Mouse (Mus musculus) intestine, embryonic 14.5 days (tissue): Measurements from ENCODE around the gene Tnfrsf14. TPM values are rescaled to one million over a fixed set of nuclear protein-coding genes. Genes with fewer than 3 reads are reported as not detected.

Source experiments
- ATAC-seq: fragments of 200-750 bp; cut with Nextera tagmentation; replicated peaks from 2 replicates; pipeline ENCODE4 v1.8.0; 2017; ENCODE audit warnings: low read depth, moderate number of reproducible peaks, moderate TSS enrichment, moderate library complexity; ENCODE audit not compliant: low FRiP score, low TSS enrichment
- DNase-seq: peaks from one replicate; pipeline ENCODE4 v3.0.0-alpha.2; 2018; ENCODE audit warnings: low spot score
- H3K27ac ChIP-seq: fragments of 300-500 bp; sonication (generic); 2 replicates; pipeline ENCODE4 v1.5.1; 2014; ENCODE audit warnings: low read depth, mild to moderate bottlenecking, control low read depth
- H3K27me3 ChIP-seq: fragments of 300-500 bp; sonication (generic); replicated peaks from 2 replicates; pipeline ENCODE4 v1.6.1; 2014; ENCODE audit warnings: low read length, control low read depth; ENCODE audit not compliant: control insufficient read depth, insufficient read depth
- H3K36me3 ChIP-seq: fragments of 300-500 bp; sonication (generic); 2 replicates; pipeline ENCODE4 v1.6.1; 2014; ENCODE audit warnings: low read length, control low read depth; ENCODE audit not compliant: control insufficient read depth, insufficient read depth
- H3K4me1 ChIP-seq: fragments of 300-500 bp; sonication (generic); replicated peaks from 2 replicates; pipeline ENCODE4 v1.6.1; 2014; ENCODE audit warnings: low read length, control low read depth, mixed read lengths; ENCODE audit not compliant: control insufficient read depth, insufficient read depth
- H3K4me2 ChIP-seq: fragments of 300-500 bp; sonication (generic); 2 replicates; pipeline ENCODE4 v1.6.1; 2014; ENCODE audit warnings: low read length
- H3K4me3 ChIP-seq: fragments of 300-500 bp; sonication (generic); 2 replicates; pipeline ENCODE4 v1.5.1; 2014; ENCODE audit warnings: low read depth, low read length, control low read depth, mixed read lengths
- H3K9ac ChIP-seq: fragments of 300-500 bp; sonication (generic); 2 replicates; pipeline ENCODE4 v1.6.1; 2014; ENCODE audit warnings: mild to moderate bottlenecking, low read length
- H3K9me3 ChIP-seq: fragments of 300-500 bp; sonication (generic); 2 replicates; pipeline ENCODE4 v1.6.1; 2016; ENCODE audit warnings: low read length, control low read depth; ENCODE audit not compliant: control insufficient read depth
- WGBS: fragments of 180-500 bp; shearing (Covaris S2); extraction: QIAGEN DNeasy Blood & Tissue Kit; methylation state at CpG from one replicate; pipeline ENCODE4 v1.1.7; 2014; 5-methylcytosine and 5-hydroxymethylcytosine counted together
- polyA plus RNA-seq: library from polyadenylated mRNA; unstranded; fragments of >200 nt; fragmentation: Nextera tagmentation; extraction: Ambion mirVana; gene quantifications from 2 replicates; pipeline ENCODE4 v1.2.1, GENCODE M21; 2014

Gene Tnfrsf14
- polyA plus RNA-seq, 1 experiment from 2014 or later: 1.5 TPM

DNA sequence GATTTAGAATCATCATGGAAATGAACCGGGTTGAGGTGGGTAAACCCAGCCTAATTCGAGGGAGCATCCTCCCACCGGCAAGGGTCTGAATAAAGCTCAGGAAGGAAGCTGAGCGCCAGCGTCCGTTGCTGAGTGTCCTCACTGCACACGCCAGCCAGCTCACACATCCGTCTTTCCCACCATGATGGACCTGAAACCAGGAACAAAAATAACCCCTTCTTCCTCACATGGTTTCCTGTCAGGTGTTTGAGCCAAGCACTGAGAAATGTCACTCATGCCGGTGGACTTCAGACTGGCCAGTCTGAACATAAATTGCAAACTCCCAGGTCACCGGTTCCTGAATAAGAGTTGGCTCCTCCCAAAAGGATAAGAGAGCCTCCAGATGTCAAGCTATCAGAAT, 13.1 kb downstream of the Tnfrsf14 start:
- no peak overlapping the region for H3K4me3 ChIP-seq
- peaks cover 12% of the 10 kb centered on the region for H3K4me1 ChIP-seq
- H3K27me3 ChIP-seq: no peaks in the 10 kb centered on the region
- 79% methylated on average over 10 of the region's 10 CpGs for WGBS
- DNase-seq (no peak), ATAC-seq (no peak)
- H3K36me3 ChIP-seq: no peaks in the 10 kb centered on the region
- no peak overlapping the region for H3K9ac ChIP-seq
- no peaks in the 10 kb centered on the region for H3K9me3 ChIP-seq
- H3K4me2 ChIP-seq: no peak overlapping the region
- H3K27ac ChIP-seq: no peak overlapping the region

- 62% methylated on average over 3 of the region's 3 CpGs for WGBS
- peak; percentile 71; the same call in 1 of the 2 replicates for ATAC-seq
- no peak overlapping the region for H3K27ac ChIP-seq
These were observed 13.7 kb downstream of the Tnfrsf14 start for GRCm38 (mm10) chr4:154914707-154915106.

GRCm38 (mm10) chr4:154914252-154914651, 14.1 kb downstream of the Tnfrsf14 start:
- Histone ChIP-seq H3K4me2 (no peak overlapping the region), H3K9ac (no peak overlapping the region), H3K9me3 (no peaks in the 10 kb centered on the region), H3K4me3 (no peak overlapping the region), H3K27me3 (no peaks in the 10 kb centered on the region), H3K4me1 (peaks cover 12% of the 10 kb centered on the region), H3K36me3 (no peaks in the 10 kb centered on the region), H3K27ac (no peak overlapping the region)
- DNase-seq (no peak), ATAC-seq (no peak)
- WGBS: 89% methylated on average over 4 of the region's 4 CpGs

More at GRCm38 (mm10) chr4:154914707-154915106, 13.7 kb downstream of the Tnfrsf14 start:
- Histone ChIP-seq H3K36me3 (no peaks in the 10 kb centered on the region), H3K4me1 (peaks cover 12% of the 10 kb centered on the region), H3K27me3 (no peaks in the 10 kb centered on the region), H3K4me2 (no peak overlapping the region), H3K4me3 (no peak overlapping the region), H3K9me3 (no peaks in the 10 kb centered on the region), H3K9ac (no peak overlapping the region)
- no peak for DNase-seq

- Histone ChIP-seq H3K4me2 (no peak overlapping the region), H3K9ac (no peak overlapping the region), H3K27me3 (no peaks in the 10 kb centered on the region), H3K4me1 (peaks cover 12% of the 10 kb centered on the region), H3K36me3 (no peaks in the 10 kb centered on the region), H3K27ac (no peak overlapping the region), H3K9me3 (no peaks in the 10 kb centered on the region), H3K4me3 (no peak overlapping the region)
- 86% methylated on average over 3 of the region's 3 CpGs for WGBS
- DNase-seq (no peak), ATAC-seq (no peak)
These were observed 14.5 kb downstream of the Tnfrsf14 start for GRCm38 (mm10) chr4:154913845-154914244.

- H3K36me3 ChIP-seq: no peaks in the 10 kb centered on the region
- ATAC-seq (no peak), DNase-seq (no peak)
- no peaks in the 10 kb centered on the region for H3K27me3 ChIP-seq
- H3K4me1 ChIP-seq: peaks cover 16% of the 10 kb centered on the region
- H3K4me2 ChIP-seq: no peak overlapping the region
- H3K9me3 ChIP-seq: no peaks in the 10 kb centered on the region
- no peak overlapping the region for H3K9ac ChIP-seq
- 58% methylated on average over 2 of the region's 2 CpGs for WGBS
- no peak overlapping the region for H3K4me3 ChIP-seq
- no peak overlapping the region for H3K27ac ChIP-seq
These were observed 16.7 kb downstream of the Tnfrsf14 start for GRCm38 (mm10) chr4:154911644-154912043.

DNA sequence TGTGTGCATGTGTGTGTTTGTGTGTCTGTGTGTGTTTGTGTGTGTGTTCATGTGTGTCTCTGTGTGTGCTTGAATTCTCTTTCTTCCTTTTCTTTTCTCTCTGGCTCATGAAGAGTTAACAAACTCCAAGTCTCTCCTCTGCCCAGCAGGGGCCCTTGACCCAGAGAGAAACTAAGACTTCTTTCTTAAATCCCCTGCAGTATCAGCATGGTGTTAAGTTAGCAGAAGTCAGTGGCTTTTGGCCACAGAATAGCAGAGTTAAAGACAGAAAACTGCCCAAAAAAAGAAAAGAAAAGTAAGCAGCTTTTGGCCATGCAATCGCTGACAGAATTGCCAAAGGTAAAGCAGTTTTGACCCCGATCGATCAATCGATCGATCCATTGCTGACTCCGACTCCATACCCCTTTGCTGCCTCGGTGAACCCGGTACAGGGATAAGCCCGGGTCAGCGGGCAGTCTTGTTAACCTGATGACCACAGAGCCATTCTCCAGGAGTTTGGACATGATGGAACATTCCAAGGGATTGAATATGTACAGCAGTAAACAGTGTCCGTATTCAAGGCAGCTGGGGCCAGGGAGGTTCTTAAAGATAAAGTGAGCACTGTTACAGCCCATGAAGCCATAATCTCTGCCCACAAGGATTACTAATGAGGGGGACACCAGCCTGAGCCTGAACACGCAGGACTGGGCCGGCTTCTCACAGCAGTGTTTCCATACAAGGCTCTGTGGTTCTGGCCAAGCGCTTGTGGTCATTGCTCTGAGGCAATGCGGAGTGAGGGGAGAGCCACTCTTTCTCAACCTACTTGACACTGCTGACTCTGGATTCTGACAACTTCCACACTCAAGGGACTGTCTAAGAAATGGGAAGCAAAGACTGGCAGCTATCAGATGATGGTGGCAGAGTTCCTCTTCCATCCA, 17.5 kb downstream of the Tnfrsf14 start:
- Histone ChIP-seq H3K27ac (no peak overlapping the region), H3K4me1 (peaks cover 16% of the 10 kb centered on the region), H3K4me3 (no peak overlapping the region), H3K9ac (peak overlapping the region; percentile 17; the same call in 1 of the 2 replicates), H3K36me3 (no peaks in the 10 kb centered on the region), H3K4me2 (peak overlapping the region; percentile 22; the same call in 1 of the 2 replicates), H3K9me3 (no peaks in the 10 kb centered on the region), H3K27me3 (no peaks in the 10 kb centered on the region)
- 27% methylated on average over 15 of the region's 15 CpGs for WGBS
- ATAC-seq: no peak
- no peak for DNase-seq

GRCm38 (mm10) chr4:154908490-154908889, 19.9 kb downstream of the Tnfrsf14 start:
- Histone ChIP-seq H3K9me3 (no peaks in the 10 kb centered on the region), H3K4me3 (no peak overlapping the region), H3K27ac (no peak overlapping the region), H3K27me3 (no peaks in the 10 kb centered on the region), H3K4me2 (no peak overlapping the region), H3K9ac (no peak overlapping the region), H3K4me1 (peaks cover 16% of the 10 kb centered on the region), H3K36me3 (no peaks in the 10 kb centered on the region)
- DNase-seq (no peak), ATAC-seq (no peak)
- WGBS: 79% methylated on average over 5 of the region's 5 CpGs

DNA sequence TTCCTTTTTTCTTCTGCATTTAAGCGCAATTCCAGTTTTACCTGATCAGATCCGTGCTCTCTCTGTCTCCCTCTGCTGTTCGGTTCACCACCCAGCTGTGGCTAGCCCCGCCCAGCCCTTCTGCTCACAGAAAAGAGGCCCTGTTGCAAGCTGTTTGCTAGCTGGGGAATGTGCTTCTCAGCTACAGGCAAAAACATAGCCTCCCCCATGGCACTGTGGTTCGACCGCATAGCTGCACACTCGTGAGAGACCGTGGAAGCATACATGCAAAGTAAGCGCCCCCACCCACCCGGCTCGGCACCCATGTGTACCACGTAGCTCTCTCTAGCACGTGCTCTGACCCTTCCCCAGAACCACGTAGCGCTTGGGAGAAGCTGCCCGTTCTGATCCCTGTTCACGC, 20.5 kb downstream of the Tnfrsf14 start:
- 44% methylated on average over 17 of the region's 17 CpGs for WGBS
- H3K4me2 ChIP-seq: 0 out of 2 replicates have a peak overlapping the region, but pooled peaks have one; percentile 8
- H3K9ac ChIP-seq: no peak overlapping the region

More for the DNA sequence above, 20.5 kb downstream of the Tnfrsf14 start:
- peak; percentile 89 for DNase-seq
- no peaks in the 10 kb centered on the region for H3K36me3 ChIP-seq
- H3K4me1 ChIP-seq: peaks cover 16% of the 10 kb centered on the region
- ATAC-seq: peak; percentile 72
- no peaks in the 10 kb centered on the region for H3K27me3 ChIP-seq
- 0 out of 2 replicates have a peak overlapping the region, but pooled peaks have one; percentile 47 for H3K27ac ChIP-seq
- no peak overlapping the region for H3K4me3 ChIP-seq
- no peaks in the 10 kb centered on the region for H3K9me3 ChIP-seq
